Mouse (Mus musculus): ENCODE measurements around the gene Phactr2. TPM values are rescaled to one million over a fixed set of nuclear protein-coding genes. Genes with fewer than 3 reads are reported as not detected.

Phactr2 gene
- polyA plus RNA-seq, 1 experiment from 2014 or later = 13.2 TPM

DNA sequence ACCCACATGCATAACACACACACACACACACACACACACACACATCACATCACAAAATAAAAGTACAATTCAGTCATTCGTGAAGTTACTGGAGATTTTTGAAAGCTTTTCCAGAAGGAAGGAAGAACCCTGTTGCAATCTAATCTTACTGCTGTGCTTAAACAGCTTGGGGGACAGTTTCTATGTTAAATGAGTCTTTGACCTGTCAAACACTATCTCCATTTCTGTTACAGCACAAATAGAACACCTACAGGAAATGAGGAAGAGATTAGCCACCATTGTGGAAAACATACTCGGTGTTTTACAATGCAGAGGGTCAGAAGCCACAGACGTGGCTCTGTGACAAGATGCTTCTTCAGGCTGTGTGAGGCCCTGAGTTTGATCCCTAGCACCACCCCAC lies 164.1 kb downstream of the Phactr2 start:
- ATAC-seq (ENCODE audit: low FRiP score, low read depth) = no peak
- Histone ChIP-seq H3K4me3 (no peak overlapping the region), H3K27ac (no peak overlapping the region), H3K27me3 (replicated peaks) (no peaks in the 10 kb centered on the region), H3K9me3 (no peaks in the 10 kb centered on the region), H3K36me3 (no peaks in the 10 kb centered on the region), H3K9ac (no peak overlapping the region), H3K4me2 (replicated peaks) (no peak overlapping the region), H3K4me1 (0 out of 2 replicates have a peak, but pooled peaks cover 4% of the 10 kb centered on the region)
- 86% methylated on average over 3 of the region's 3 CpGs for WGBS

DNA sequence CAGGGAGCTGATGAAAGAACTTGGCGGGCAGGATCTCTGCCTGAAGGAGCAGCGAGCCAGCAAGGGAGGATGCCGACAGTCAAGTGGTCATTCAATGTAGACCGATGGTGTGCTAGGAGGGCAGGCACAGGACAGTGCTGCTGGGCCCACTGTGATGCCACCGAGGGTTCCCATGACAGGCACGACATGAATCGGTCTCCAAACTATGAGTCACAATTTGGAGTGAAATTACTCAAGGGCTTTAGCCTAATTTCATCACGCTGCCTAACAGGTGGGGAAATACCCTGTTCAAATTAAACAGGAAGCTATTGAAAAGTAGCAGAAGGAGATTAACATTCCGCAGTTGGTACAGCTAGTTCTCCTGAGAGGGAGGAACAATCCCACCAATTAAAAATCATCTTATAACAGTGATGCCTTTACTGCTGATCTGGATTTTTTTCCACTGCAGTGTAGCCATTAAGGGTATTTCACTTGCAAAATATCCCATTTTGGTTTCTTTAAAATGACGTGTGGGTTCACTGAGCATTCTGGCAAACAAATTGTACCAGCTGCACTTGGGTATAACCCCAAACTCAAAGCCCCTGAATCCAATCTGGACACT lies 169.5 kb downstream of the Phactr2 start:
- no peaks in the 10 kb centered on the region for H3K36me3 ChIP-seq
- no peaks in the 10 kb centered on the region for H3K9me3 ChIP-seq
- 0 out of 2 replicates have a peak, but pooled peaks cover 3% of the 10 kb centered on the region for H3K4me1 ChIP-seq
- 90% methylated on average over 10 of the region's 10 CpGs for WGBS
- H3K4me2 ChIP-seq (replicated peaks) = no peak overlapping the region
- H3K27ac ChIP-seq = no peak overlapping the region
- H3K4me3 ChIP-seq = no peak overlapping the region
- H3K9ac ChIP-seq = no peak overlapping the region
- no peak for ATAC-seq (ENCODE audit: low FRiP score, low read depth)
- H3K27me3 ChIP-seq (replicated peaks) = no peaks in the 10 kb centered on the region

DNA sequence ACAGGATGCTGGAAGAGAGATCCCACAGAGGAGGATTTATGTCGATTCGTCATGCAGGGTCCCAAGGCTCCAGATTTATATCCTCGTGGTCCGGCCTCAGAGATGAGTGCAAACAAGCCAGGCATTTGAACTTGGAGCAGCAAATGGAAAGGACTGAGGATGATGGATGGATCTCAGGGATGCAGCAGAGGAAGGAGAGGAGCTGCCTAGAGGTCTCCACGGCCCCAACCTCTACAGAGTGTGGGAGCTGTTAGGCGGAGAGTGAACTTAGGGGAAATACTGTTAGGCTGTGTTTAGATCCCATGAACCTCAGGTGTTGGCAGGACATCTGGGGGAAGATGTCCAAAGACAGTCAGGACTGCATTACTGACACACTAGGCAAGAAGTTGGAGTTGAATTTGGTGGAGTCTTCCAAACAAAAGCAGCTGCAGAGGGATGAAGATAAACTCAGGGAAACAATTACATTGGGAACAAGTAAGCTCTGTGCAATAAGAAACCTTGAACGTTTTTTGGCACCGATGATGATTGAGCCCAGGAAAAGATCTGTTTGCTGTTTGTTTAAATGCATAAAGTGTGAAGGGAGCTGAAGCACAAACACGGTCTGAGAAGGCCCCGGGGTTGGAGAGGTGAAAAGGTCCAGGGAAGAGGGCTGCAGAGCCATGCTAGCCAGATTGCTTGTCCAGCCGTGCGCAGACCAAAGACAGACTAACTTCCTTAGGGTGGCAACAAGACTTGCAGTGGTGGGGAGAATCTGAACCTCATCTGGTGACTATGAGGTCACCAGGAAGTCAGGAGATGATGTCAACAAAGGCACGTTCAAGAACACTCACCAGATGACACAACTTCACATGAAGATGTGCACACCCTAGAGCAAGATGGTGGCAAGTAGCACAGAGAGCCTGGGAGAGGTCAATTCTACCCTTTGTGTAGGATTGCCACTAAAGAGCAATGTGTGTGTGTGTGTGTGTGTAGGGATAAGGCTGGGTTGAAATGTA lies 170.6 kb downstream of the Phactr2 start:
- WGBS = 72% methylated on average over 13 of the region's 13 CpGs
- Histone ChIP-seq H3K27me3 (replicated peaks) (no peaks in the 10 kb centered on the region), H3K27ac (no peak overlapping the region), H3K9me3 (no peaks in the 10 kb centered on the region), H3K9ac (no peak overlapping the region), H3K4me3 (no peak overlapping the region), H3K4me2 (replicated peaks) (no peak overlapping the region), H3K4me1 (0 out of 2 replicates have a peak, but pooled peaks cover 3% of the 10 kb centered on the region), H3K36me3 (no peaks in the 10 kb centered on the region)
- ATAC-seq (ENCODE audit: low FRiP score, low read depth) = no peak

DNA sequence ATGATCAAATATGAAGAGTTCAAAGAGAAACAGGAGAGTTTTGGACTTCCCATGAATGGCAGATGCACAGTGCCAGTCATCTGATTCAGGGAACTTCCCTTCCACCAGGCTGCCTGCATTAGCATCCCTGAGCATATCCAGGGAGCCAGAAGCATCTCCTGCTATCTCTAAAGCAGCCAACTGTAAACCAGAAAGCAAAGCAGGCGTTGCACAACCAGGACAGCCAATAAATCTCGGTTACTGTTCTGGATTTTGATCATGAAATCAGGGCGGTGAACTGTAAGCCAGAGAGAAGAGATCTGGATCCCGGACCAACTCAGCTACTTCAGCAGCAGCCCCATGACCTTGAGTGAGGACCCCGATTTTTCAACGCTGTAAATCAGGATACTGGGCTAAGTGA lies 173.6 kb downstream of the Phactr2 start:
- no peaks in the 10 kb centered on the region for H3K36me3 ChIP-seq
- H3K27me3 ChIP-seq (replicated peaks) = no peaks in the 10 kb centered on the region
- no peak overlapping the region for H3K9ac ChIP-seq
- no peak overlapping the region for H3K4me2 ChIP-seq (replicated peaks)
- 83% methylated on average over 6 of the region's 6 CpGs for WGBS
- no peak for ATAC-seq (ENCODE audit: low FRiP score, low read depth)
- H3K4me1 ChIP-seq = 0 out of 2 replicates have a peak, but pooled peaks cover 3% of the 10 kb centered on the region
- H3K9me3 ChIP-seq = no peaks in the 10 kb centered on the region
- H3K4me3 ChIP-seq = no peak overlapping the region
- no peak overlapping the region for H3K27ac ChIP-seq

DNA sequence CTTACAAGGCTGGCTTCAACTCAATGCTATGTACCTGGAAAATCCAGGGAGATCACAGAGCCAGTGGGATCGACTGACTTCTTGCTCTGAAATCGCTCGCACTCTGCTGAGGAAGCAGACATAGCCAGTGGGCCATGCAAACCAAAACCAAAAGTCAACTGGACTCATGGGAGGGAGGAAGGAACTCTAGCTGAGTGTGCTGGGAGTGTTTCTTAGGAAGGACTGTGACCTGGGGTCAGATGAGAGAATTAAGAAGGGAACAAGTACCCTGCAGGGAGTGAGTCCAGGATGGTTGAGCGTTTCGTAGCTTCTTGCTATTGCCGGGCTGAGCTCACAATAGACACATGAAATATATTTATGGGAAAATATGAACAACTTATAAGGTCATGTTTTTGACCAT lies 174.0 kb downstream of the Phactr2 start:
- no peak for ATAC-seq (ENCODE audit: low FRiP score, low read depth)
- H3K27ac ChIP-seq = no peak overlapping the region
- H3K36me3 ChIP-seq = no peaks in the 10 kb centered on the region
- no peak overlapping the region for H3K4me2 ChIP-seq (replicated peaks)
- WGBS = 74% methylated on average over 6 of the region's 6 CpGs
- no peak overlapping the region for H3K4me3 ChIP-seq
- 0 out of 2 replicates have a peak, but pooled peaks cover 3% of the 10 kb centered on the region for H3K4me1 ChIP-seq
- no peak overlapping the region for H3K9ac ChIP-seq
- no peaks in the 10 kb centered on the region for H3K27me3 ChIP-seq (replicated peaks)
- no peaks in the 10 kb centered on the region for H3K9me3 ChIP-seq

DNA sequence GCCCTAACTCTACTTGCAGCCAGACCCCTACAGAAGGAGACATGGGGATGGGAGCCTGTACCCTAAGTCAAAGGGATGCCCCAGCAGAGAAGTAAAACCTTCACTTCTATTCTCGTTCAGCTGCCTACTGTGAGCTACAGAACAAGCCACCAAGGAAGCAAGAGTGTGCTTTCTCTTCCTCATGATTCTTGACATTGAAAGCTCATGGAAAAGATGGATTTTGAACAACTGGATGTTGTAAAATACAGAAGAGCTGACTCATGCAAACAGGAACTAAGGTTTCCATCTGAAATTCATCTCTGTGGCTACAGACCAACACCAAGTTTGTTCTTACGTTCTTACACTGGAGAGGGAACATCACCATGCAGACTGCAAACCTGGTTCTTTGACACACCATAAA lies 179.3 kb downstream of the Phactr2 start:
- Histone ChIP-seq H3K4me2 (replicated peaks) (no peak overlapping the region), H3K9me3 (no peaks in the 10 kb centered on the region), H3K4me1 (no peaks in the 10 kb centered on the region; the same call in 1 of the 2 replicates), H3K4me3 (no peak overlapping the region), H3K36me3 (no peaks in the 10 kb centered on the region), H3K9ac (no peak overlapping the region), H3K27ac (no peak overlapping the region), H3K27me3 (replicated peaks) (no peaks in the 10 kb centered on the region)
- ATAC-seq (ENCODE audit: low FRiP score, low read depth) = no peak
- WGBS = 91% methylated on average over 2 of the region's 2 CpGs

DNA sequence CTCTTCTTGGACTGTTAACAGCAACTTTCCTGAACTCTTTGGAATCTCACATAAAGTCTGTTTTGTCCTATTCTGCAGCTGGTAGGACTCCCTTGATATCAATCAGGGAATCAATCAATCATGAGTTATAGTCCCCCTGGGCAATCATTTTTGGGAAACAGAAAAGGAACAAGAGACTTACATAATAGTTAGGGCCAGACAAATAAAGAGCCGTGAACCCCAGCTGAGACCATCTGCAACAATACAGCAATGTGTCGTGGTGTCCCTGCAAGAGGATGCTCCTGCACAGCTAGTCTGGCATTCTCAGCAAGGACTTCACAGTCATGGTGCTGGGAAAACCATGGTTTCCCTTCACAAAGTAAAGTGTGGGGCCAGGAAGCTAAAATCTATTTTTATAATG lies 182.2 kb downstream of the Phactr2 start:
- H3K4me2 ChIP-seq (replicated peaks) = no peak overlapping the region
- peak; percentile 83 for ATAC-seq (ENCODE audit: low FRiP score, low read depth)
- no peaks in the 10 kb centered on the region for H3K9me3 ChIP-seq
- no peaks in the 10 kb centered on the region for H3K27me3 ChIP-seq (replicated peaks)
- H3K4me1 ChIP-seq = no peaks in the 10 kb centered on the region; the same call in 1 of the 2 replicates
- H3K4me3 ChIP-seq = no peak overlapping the region
- WGBS = 6% methylated on average over 2 of the region's 2 CpGs
- no peak overlapping the region for H3K27ac ChIP-seq
- H3K36me3 ChIP-seq = no peaks in the 10 kb centered on the region
- H3K9ac ChIP-seq = no peak overlapping the region

DNA sequence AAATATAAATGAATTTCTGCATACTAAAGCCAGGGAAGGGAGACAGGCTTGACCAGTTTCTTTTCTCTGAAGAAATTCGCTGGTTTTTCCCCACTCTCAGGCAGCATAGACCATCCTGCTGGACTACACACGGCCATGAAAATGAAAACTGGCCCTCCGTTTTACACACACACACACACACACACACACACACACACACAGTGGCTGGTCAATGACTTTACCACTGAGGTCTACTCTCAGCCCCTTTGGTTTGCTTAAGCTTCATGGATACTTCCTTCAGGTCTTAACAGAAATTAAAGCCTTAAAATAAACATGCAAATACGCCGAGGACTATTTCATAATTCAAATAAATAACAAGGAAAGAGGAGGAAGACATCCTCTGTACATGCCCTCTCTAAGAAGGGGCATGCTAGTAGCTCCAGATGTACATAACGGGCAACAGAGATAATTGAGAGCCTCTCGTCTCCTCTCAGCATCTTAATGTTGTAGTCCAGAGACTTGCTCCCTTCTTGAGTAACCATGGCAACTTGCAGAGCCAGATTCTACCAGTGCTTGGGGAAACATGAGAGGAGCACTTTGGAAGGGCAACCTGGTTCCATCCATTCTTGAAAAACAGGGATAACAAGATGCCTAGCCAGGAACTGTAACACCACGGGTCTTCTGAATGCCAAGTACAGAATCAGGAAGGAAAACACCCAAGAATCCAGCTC lies 184.8 kb downstream of the Phactr2 start:
- H3K9ac ChIP-seq = no peak overlapping the region
- no peak overlapping the region for H3K4me2 ChIP-seq (replicated peaks)
- no peaks in the 10 kb centered on the region for H3K27me3 ChIP-seq (replicated peaks)
- H3K4me3 ChIP-seq = no peak overlapping the region
- no peaks in the 10 kb centered on the region for H3K36me3 ChIP-seq
- ATAC-seq (ENCODE audit: low FRiP score, low read depth) = no peak
- H3K27ac ChIP-seq = no peak overlapping the region
- no peaks in the 10 kb centered on the region for H3K9me3 ChIP-seq
- no peaks in the 10 kb centered on the region; the same call in 1 of the 2 replicates for H3K4me1 ChIP-seq
- WGBS = 83% methylated on average over 8 of the region's 8 CpGs

DNA sequence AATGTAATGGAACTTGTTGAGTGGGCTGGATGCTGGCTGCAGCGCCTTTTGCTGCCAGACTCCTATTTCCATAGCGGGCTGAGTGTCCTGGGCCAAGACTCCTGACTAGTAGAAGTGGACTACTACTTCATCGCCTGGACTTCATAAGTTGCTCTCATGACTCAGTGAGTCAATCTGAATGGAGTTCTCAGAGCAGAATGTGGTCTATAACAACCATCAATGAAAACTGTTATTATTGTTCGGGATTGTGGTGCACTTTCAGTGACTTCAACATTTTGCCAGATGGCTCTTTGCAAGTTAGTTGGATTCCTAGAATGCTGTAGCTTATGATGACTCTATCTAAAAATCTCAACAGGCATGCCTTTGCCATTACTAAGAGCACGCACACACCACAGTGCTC lies 185.9 kb downstream of the Phactr2 start:
- Histone ChIP-seq H3K27ac (no peak overlapping the region), H3K9me3 (no peaks in the 10 kb centered on the region), H3K9ac (no peak overlapping the region), H3K36me3 (no peaks in the 10 kb centered on the region), H3K4me1 (no peaks in the 10 kb centered on the region; the same call in 1 of the 2 replicates), H3K4me3 (no peak overlapping the region), H3K27me3 (replicated peaks) (no peaks in the 10 kb centered on the region), H3K4me2 (replicated peaks) (no peak overlapping the region)
- WGBS = 96% methylated on average over 5 of the region's 5 CpGs
- ATAC-seq (ENCODE audit: low FRiP score, low read depth) = no peak

DNA sequence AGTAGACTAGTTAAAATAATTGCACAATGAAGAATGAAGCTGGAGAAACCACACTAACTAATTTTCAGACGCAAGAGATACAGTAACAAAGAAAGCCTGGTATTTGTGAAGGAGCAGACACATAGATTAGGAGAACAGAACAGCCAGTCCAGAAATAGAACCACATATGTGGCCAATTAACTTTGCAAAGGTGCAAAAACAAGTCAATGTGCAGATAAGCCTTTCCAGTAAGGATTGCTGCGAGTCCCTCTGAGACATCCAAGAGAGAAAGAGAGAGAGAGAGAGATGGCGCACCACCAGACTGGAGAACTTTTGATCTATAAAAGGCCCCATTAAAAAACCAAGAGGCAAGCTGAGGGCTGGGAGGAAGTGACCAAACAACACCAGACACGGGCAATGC lies 190.8 kb downstream of the Phactr2 start:
- Histone ChIP-seq H3K4me1 (no peaks in the 10 kb centered on the region), H3K9ac (no peak overlapping the region), H3K4me3 (no peak overlapping the region), H3K27me3 (replicated peaks) (no peaks in the 10 kb centered on the region), H3K27ac (no peak overlapping the region), H3K9me3 (no peaks in the 10 kb centered on the region), H3K4me2 (replicated peaks) (no peak overlapping the region), H3K36me3 (no peaks in the 10 kb centered on the region)
- no peak for ATAC-seq (ENCODE audit: low FRiP score, low read depth)
- WGBS = 83% methylated on average over 4 of the region's 4 CpGs

DNA sequence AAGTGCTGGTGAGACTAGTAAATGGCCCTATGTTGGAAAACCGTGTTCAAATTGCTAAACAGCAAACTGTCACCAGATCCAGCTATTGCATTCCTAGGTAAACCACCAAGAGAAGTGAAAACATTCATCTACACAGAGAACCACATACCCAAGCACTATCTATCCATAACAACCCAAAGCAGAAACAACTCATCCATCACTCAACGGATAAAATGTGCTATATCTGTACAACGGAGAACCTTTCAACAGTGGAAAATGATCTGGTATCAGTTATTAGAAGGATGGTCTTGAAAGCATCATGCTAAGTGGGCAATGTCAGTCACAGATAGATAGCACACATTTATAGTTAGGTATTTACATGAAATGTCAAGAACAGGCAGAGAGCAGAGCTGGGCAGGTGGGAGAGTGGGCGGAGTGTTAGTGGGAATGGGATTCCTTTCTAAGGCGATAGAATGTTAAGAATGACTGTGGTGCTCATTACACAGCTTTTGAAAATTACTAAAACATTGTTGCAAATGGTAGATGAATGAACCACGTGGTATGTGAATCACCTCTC lies 193.8 kb downstream of the Phactr2 start:
- no peaks in the 10 kb centered on the region for H3K4me1 ChIP-seq
- 90% methylated on average over 6 of the region's 6 CpGs for WGBS
- no peak overlapping the region for H3K27ac ChIP-seq

DNA sequence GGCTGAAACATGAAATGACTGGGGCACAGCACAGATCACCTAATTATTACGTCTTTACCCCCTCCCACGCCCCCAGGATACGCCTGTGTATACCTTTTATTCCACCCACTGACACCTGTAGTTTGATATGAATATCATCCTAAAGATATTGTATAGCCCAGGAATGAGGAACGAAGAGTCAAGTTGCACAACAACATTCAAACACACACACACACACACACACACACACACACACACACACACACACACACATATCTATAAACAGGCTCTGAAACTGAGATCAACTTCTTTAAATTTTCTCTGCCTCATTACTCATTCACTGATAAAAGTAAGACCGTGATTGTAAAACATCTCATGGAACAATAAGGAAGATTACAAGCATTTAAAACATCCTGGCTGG lies 197.9 kb downstream of the Phactr2 start:
- Histone ChIP-seq H3K4me2 (replicated peaks) (no peak overlapping the region), H3K9me3 (no peaks in the 10 kb centered on the region), H3K27me3 (replicated peaks) (no peaks in the 10 kb centered on the region), H3K4me3 (no peak overlapping the region), H3K9ac (no peak overlapping the region), H3K36me3 (no peaks in the 10 kb centered on the region), H3K27ac (no peak overlapping the region), H3K4me1 (no peaks in the 10 kb centered on the region)
- no peak for ATAC-seq (ENCODE audit: low FRiP score, low read depth)
- WGBS = 93% methylated on average over 5 of the region's 5 CpGs

More for the DNA sequence above, 193.8 kb downstream of the Phactr2 start:
- Histone ChIP-seq H3K4me2 (replicated peaks) (no peak overlapping the region), H3K9me3 (no peaks in the 10 kb centered on the region), H3K27me3 (replicated peaks) (no peaks in the 10 kb centered on the region), H3K4me3 (no peak overlapping the region), H3K9ac (no peak overlapping the region), H3K36me3 (no peaks in the 10 kb centered on the region)
- ATAC-seq (ENCODE audit: low FRiP score, low read depth) = no peak
